Mouse (Mus musculus) retina, postnatal 1 day (tissue): ENCODE results near the gene Adgrl3.
A peak's percentile ranks its signal among the peaks of the same experiment; 100 is the strongest.

ENCODE experiments used
- DNase-seq: peaks from one replicate; pipeline ENCODE4 v3.0.0-alpha.2; 2012

Adgrl3 gene

GRCm38 (mm10) chr5:81686845-81687244 lies 666.9 kb downstream of the Adgrl3 start:
- DNase-seq, result no peak

- no peak for DNase-seq
Measured at GRCm38 (mm10) chr5:81729620-81730019, 709.7 kb downstream of the Adgrl3 start.

- no peak for DNase-seq
Measured at GRCm38 (mm10) chr5:81736008-81736407, 716.1 kb downstream of the Adgrl3 start.

GRCm38 (mm10) chr5:81738286-81739032 lies 718.5 kb downstream of the Adgrl3 start:
- no peak for DNase-seq

GRCm38 (mm10) chr5:81752426-81752825 lies 732.5 kb downstream of the Adgrl3 start:
- DNase-seq, result no peak

GRCm38 (mm10) chr5:81755711-81756110 lies 735.8 kb downstream of the Adgrl3 start:
- peak; percentile 82 for DNase-seq

GRCm38 (mm10) chr5:81757093-81757725 lies 737.3 kb downstream of the Adgrl3 start:
- no peak for DNase-seq

- DNase-seq, result no peak
Measured at GRCm38 (mm10) chr5:81776234-81776633, 756.3 kb downstream of the Adgrl3 start.

GRCm38 (mm10) chr5:81776746-81777145 lies 756.8 kb downstream of the Adgrl3 start:
- DNase-seq, result peak; percentile 45

- no peak for DNase-seq
Measured at GRCm38 (mm10) chr5:81784770-81785169, 764.8 kb downstream of the Adgrl3 start.

- no peak for DNase-seq
Measured at GRCm38 (mm10) chr5:81790710-81791109, 770.8 kb downstream of the Adgrl3 start.

GRCm38 (mm10) chr5:81794125-81794524 lies 774.2 kb downstream of the Adgrl3 start:
- DNase-seq, result no peak

GRCm38 (mm10) chr5:81794601-81795000 lies 774.7 kb downstream of the Adgrl3 start:
- no peak for DNase-seq

- no peak for DNase-seq
Measured at GRCm38 (mm10) chr5:81796128-81796527, 776.2 kb downstream of the Adgrl3 start.

- no peak for DNase-seq
Measured at GRCm38 (mm10) chr5:81810966-81811365, 791.0 kb downstream of the Adgrl3 start.

GRCm38 (mm10) chr5:81832076-81832475 lies 812.1 kb downstream of the Adgrl3 start:
- DNase-seq, result no peak

- no peak for DNase-seq
Measured at GRCm38 (mm10) chr5:81832679-81833078, 812.7 kb downstream of the Adgrl3 start.

- DNase-seq, result no peak
Measured at GRCm38 (mm10) chr5:81837860-81838259, 817.9 kb downstream of the Adgrl3 start.

- no peak for DNase-seq
Measured at GRCm38 (mm10) chr5:81843798-81844197, 823.9 kb downstream of the Adgrl3 start.

GRCm38 (mm10) chr5:81870336-81870735 lies 850.4 kb downstream of the Adgrl3 start:
- DNase-seq, result no peak
